Mouse (Mus musculus) testis, adult 10 weeks (tissue): ENCODE results near the gene Orm3. TPM values are rescaled to one million over a fixed set of nuclear protein-coding genes. Genes with fewer than 3 reads are reported as not detected.

Experiments
- polyA plus RNA-seq: library from polyadenylated mRNA; stranded (reverse); fragments of 350-450 nt; fragmentation: Illumina TruSeq; extraction: RNeasy Lipid Tissue Mini Kit (QIAGEN cat#74804); gene quantifications from one replicate; pipeline ENCODE4 v1.2.3, GENCODE M21; 2014; ENCODE audit warnings: low read depth, low replicate concordance

Orm3 gene
- polyA plus RNA-seq, result not detected

DNA sequence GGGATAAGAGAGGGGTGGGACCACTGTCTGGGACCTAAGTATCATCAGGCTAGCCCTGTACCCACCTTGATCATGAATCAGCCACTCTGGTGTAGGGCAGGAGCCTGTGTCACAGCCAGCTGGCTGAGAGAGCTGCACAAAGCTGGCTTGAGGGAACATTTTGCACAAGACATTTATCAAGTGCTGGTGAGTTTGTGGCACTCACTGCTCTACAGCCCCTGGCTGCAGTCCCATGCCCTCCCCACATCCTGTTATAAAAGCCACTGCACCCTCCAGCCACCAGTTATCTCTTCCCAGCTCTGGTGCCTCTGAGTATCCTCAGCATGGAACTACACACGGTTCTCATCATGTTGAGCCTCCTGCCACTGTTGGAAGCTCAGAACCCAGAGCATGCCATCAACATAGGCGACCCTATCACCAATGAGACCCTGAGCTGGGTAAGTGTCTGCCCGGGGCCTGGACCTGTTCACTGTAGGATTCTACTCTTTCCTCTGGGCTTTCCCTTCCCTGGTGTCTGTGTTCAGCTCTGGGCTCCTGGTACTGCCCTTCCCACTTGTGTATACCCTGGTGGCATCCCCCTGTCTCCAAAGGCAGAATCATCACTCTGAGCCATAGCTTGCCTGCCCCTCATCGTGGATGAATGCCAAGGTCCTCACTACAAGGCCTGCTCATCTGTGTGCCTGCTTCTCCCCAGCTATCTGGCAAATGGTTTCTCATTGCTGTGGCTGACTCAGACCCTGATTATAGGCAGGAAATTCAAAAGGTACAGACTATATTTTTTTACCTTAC, at the start of gene Orm3:
Gene Orm3, plus strand, starts transcription at position 286 of the 789 bp plus-strand sequence.

GRCm38 (mm10) chr4:63344295-63344694, 11.7 kb upstream of the Orm3 start, which contains the start of gene Orm1:
TSS of gene Orm1 (plus strand) at chr4:63344560.

DNA sequence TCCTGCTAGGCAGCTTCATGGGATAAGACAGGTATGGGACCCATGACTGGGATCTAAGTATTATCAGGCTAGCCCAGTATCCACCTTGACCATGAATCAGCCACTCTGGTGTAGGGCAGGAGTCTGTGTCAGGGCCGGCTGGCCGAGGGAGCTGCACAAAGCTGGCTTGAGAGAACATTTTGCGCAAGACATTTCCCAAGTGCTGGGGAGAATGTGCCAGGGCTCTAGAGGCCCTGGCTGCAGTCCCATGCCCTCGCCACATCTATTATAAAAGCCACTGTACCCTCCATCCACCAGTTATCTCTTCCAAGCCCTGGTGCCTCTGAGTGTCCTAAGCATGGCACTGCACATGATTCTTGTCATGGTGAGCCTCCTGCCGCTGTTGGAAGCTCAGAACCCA, 6.2 kb downstream of the Orm3 start, which contains the start of gene Orm2:
Gene Orm2, plus strand, starts transcription at position 300 of the 400 bp plus-strand sequence.

DNA sequence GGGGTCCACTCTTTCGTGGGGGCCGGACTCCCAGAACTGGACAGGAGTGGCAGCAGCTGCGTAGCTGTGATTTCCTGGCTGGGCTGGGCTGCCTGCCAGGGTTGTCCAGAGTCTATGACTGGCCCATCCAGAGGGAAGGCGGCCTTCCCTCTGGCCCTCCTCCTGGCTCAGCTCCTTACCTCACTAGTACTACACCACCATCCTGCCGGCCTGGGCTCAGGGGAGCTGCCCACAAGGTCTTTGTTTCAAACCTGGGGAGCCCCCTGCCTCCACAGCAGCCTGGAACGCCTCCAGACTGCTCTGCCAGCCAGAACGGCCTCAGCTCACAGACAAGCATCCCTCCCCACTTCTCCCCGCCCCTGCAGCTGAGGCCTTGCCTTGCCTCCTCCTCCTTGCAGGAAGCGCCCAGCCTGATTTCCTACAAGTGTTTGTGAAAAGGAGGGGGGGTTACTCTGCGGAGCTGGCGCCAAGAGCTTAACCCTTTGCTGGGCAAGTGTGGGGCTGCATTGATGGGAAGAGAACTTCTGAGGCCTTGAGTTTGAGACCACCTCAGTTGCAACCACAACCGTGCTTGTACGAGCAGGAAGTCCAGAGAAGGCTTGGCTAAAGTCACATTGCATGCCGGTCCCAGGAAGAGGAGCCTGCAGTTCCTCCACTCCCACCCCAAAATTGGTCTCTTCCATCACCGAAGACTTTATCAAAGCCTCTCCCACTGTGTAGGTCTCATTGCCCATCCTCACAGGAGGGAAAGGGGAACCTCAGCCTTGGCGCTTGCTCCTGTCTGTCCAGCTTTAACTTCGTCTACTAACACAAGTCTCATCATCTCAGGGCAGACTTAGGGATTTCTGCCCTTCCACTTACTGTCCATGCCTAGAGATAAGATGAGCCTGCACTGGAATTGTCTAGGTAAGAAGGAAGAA, 47.3 kb downstream of the Orm3 start, which contains the start of gene Akna:
Gene Akna, minus strand, starts transcription at position 315 of the 920 bp plus-strand sequence.

Other genes starting within 250 kb of the Orm3 start
- gene Ambp, start 201.4 kb upstream of the Orm3 start, polyA plus RNA-seq, result 0.48 TPM
- gene Kif12, start 184.0 kb upstream of the Orm3 start, polyA plus RNA-seq, result not detected
- gene Col27a1, start 142.2 kb upstream of the Orm3 start, polyA plus RNA-seq, result 1.3 TPM
- gene Orm1, start 11.6 kb upstream of the Orm3 start, polyA plus RNA-seq, result 0.71 TPM
- not detected for gene Orm2, start 6.3 kb downstream of the Orm3 start, polyA plus RNA-seq
- 1.6 TPM for gene Akna, start 47.2 kb downstream of the Orm3 start, polyA plus RNA-seq
- 2.3 TPM for gene Whrn, start 139.8 kb downstream of the Orm3 start, polyA plus RNA-seq
- 175 TPM for gene Atp6v1g1, start 188.6 kb downstream of the Orm3 start, polyA plus RNA-seq
- 1.8 TPM for gene Tmem268, start 202.6 kb downstream of the Orm3 start, polyA plus RNA-seq
- gene Gm11213, start 249.1 kb downstream of the Orm3 start, polyA plus RNA-seq, result 77.1 TPM